Mouse (Mus musculus) liver, postnatal 0 days (tissue): ENCODE results near the gene C6. TPM values are rescaled to one million over a fixed set of nuclear protein-coding genes. Genes with fewer than 3 reads are reported as not detected.

Experiments
- ATAC-seq: fragments of 200-750 bp; cut with Nextera tagmentation; 2 replicates; pipeline ENCODE4 v1.8.0; 2017; ENCODE audit warnings: mild to moderate bottlenecking, moderate library complexity
- DNase-seq: peaks from one replicate; pipeline ENCODE4 v3.0.0-alpha.2; 2016
- H3K27ac ChIP-seq: fragments of 300-500 bp; sonication (generic); 2 replicates; pipeline ENCODE4 v1.5.1; 2014; ENCODE audit warnings: antibody characterized with exemption, moderate library complexity, mild to moderate bottlenecking, low read depth
- H3K27me3 ChIP-seq: fragments of 300-500 bp; sonication (generic); 2 replicates; pipeline ENCODE4 v1.6.1; 2014; ENCODE audit warnings: low read length, control low read depth, mixed read lengths; ENCODE audit not compliant: insufficient read depth
- H3K36me3 ChIP-seq: fragments of 300-500 bp; sonication (generic); replicated peaks from 2 replicates; pipeline ENCODE4 v1.6.1; 2014; ENCODE audit warnings: mild to moderate bottlenecking, control low read depth, low read length, moderate library complexity, mixed read lengths; ENCODE audit not compliant: insufficient read depth
- H3K4me1 ChIP-seq: fragments of 300-500 bp; sonication (generic); 2 replicates; pipeline ENCODE4 v1.6.1; 2014; ENCODE audit warnings: antibody characterized with exemption, mild to moderate bottlenecking, control low read depth; ENCODE audit not compliant: insufficient read depth
- H3K4me2 ChIP-seq: fragments of 300-500 bp; sonication (generic); 2 replicates; pipeline ENCODE4 v1.6.1; 2014; ENCODE audit warnings: low read depth, mild to moderate bottlenecking, low read length, moderate library complexity, mixed read lengths
- H3K4me3 ChIP-seq: fragments of 300-500 bp; sonication (generic); 2 replicates; pipeline ENCODE4 v1.5.1; 2014; ENCODE audit warnings: low read depth, low read length
- H3K9ac ChIP-seq: fragments of 300-500 bp; sonication (generic); replicated peaks from 2 replicates; pipeline ENCODE4 v1.6.1; 2014; ENCODE audit warnings: mild to moderate bottlenecking, moderate library complexity
- H3K9me3 ChIP-seq: fragments of 300-500 bp; sonication (generic); 2 replicates; pipeline ENCODE4 v1.6.1; 2016; ENCODE audit warnings: mild to moderate bottlenecking, control low read depth, low read length, mixed read lengths
- CTCF ChIP-seq: sonication (generic); IDR thresholded peaks from 2 replicates; pipeline ENCODE4 v1.5.1; 2016; ENCODE audit warnings: antibody characterized with exemption, low read depth
- EP300 ChIP-seq: IDR thresholded peaks from 2 replicates; pipeline ENCODE4 v1.6.1; 2016; ENCODE audit warnings: antibody characterized with exemption, low read depth, mild to moderate bottlenecking
- WGBS: fragments of 180-500 bp; shearing (Covaris S2); extraction: QIAGEN DNeasy Blood & Tissue Kit; methylation state at CpG from one replicate; pipeline ENCODE4 v1.1.7; 2014; ENCODE audit not compliant: insufficient replicate concordance; 5-methylcytosine and 5-hydroxymethylcytosine counted together
- polyA plus RNA-seq: library from polyadenylated mRNA; unstranded; fragments of >200 nt; fragmentation: Nextera tagmentation; extraction: Ambion mirVana; gene quantifications from 2 replicates; pipeline ENCODE4 v1.2.1, GENCODE M21; 2015

The C6 gene
- 4.1 and 5.6 TPM in 2 replicates for polyA plus RNA-seq

DNA sequence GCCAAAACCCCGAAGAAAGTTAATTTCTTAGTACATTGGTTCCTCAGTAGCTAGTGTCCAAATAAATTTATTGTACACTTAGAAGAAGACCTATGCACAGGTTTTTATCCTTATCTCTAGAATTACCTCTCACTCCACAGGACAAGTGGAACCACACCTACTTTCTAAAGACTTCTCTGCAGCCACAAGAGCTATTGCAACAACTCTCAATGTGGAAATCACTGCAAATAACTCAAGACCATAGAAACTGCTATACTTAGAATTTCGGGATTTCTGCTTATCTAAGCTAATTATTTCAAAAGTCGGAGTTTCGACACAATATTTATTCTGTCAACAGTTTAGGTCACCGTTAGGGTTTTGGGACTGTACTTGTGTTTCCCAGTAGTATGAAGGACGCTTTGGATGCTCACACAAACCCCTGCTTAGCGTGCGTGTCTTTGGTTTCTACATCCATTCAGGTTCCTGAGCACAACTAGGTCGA lies at the start of gene C6:
Gene C6 (plus strand): TSS at position 346 of the 481 bp plus-strand sequence.
- peak; percentile 23; the same call in 1 of the 2 replicates for ATAC-seq
- Histone ChIP-seq H3K4me2 (no peak within 1 kb of the TSS), H3K9ac (no peak within 1 kb of the TSS), H3K27me3 (no peaks in the 10 kb centered on the region), H3K9me3 (no peaks in the 10 kb centered on the region), H3K27ac (0 out of 2 replicates have a peak within 1 kb of the TSS, but pooled peaks have one; percentile 16), H3K36me3 (no peaks in the 10 kb centered on the region), H3K4me3 (no peak within 1 kb of the TSS), H3K4me1 (no peaks in the 10 kb centered on the region)
- no peak for DNase-seq
- no peak for TF ChIP-seq EP300
- no peak for TF ChIP-seq CTCF
- WGBS: 63% methylated on average over 9 of the region's 9 CpGs

DNA sequence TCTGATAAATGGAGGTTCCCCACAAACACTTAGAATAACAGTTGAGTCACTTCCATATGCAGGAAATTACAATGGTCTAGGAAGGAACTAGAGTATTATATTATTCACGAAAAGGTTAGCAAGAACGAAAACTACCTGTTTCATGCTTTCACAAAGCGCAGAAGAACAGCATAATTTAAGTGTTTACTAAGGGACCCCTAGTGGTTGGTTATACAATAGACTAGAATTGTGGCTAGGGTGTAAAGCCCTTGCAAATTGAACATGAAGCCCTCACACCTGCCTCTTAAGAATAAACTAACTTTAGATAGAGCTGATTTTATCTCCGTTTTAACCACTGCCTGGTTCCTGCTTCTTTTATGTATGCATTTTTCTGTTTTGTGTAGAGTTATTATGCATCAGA lies 29.4 kb upstream of the C6 start:
- H3K9me3 ChIP-seq: no peaks in the 10 kb centered on the region; the same call in 1 of the 2 replicates
- H3K36me3 ChIP-seq: no peaks in the 10 kb centered on the region
- H3K4me3 ChIP-seq: no peak overlapping the region
- H3K27me3 ChIP-seq: no peaks in the 10 kb centered on the region
- no peaks in the 10 kb centered on the region for H3K4me1 ChIP-seq
- TF ChIP-seq EP300: no peak
- no peak for TF ChIP-seq CTCF
- H3K4me2 ChIP-seq: no peak overlapping the region
- no peak overlapping the region for H3K27ac ChIP-seq
- WGBS: 72% methylated on average over 4 of the region's 4 CpGs
- H3K9ac ChIP-seq: no peak overlapping the region
- DNase-seq (no peak), ATAC-seq (no peak)

DNA sequence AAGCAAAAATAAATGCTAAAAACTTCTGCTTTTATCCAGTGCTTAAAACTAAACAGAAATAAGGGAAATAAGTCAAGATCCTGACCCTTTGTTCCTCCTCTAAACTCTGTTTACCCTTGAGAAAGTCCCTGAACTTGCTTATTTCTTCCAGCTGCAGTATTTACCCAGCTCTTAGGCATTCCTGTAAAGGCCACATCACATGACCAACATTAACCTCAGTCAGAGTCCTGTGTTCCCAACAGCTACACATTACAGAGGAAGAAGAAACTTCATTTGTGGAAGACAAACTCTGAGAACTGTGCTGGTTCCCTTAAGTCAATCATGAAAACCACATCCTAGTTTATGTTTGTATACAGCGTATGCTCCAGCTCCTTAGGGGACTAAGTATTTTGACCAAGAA lies 7.2 kb downstream of the C6 start:
- no peak for DNase-seq
- Histone ChIP-seq H3K4me2 (no peak overlapping the region), H3K9ac (no peak overlapping the region), H3K4me1 (no peaks in the 10 kb centered on the region), H3K9me3 (no peaks in the 10 kb centered on the region), H3K27ac (no peak overlapping the region), H3K36me3 (no peaks in the 10 kb centered on the region), H3K4me3 (no peak overlapping the region), H3K27me3 (no peaks in the 10 kb centered on the region)
- peak; percentile 55; the same call in 1 of the 2 replicates for ATAC-seq
- WGBS: 65% methylated on average over 1 of the region's 1 CpGs
- TF ChIP-seq CTCF (no peak), EP300 (no peak)

DNA sequence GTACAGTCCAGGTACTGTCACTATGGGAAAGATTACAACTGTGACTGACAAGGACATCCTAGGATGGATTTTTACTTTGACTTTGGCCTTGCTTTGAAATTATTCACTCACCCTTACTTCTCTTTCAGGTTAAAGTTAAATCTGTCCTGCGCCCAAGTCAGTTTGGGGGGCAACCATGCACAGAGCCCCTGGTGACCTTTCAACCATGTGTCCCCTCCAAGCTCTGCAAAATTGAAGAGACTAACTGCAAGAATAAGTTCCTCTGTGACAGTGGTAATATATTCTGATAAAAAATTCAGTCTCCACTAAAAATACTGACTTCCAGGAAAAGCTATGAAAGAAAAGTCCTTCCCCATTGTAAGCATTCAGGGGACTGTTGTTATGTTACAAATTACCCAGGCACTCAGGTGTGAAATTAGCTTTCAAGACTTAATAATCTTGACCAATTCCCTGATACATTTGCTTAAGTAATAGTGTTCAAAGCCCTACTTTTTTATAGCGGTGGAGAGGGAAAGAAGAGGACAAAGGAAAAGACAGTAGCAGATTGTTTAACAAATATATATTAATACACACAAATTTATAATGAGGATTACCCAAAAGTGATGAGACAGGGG lies 8.1 kb downstream of the C6 start:
- Histone ChIP-seq H3K9me3 (no peaks in the 10 kb centered on the region), H3K4me3 (no peak overlapping the region), H3K4me2 (no peak overlapping the region), H3K27ac (no peak overlapping the region), H3K4me1 (no peaks in the 10 kb centered on the region), H3K36me3 (no peaks in the 10 kb centered on the region), H3K9ac (no peak overlapping the region), H3K27me3 (no peaks in the 10 kb centered on the region)
- WGBS: 74% methylated on average over 2 of the region's 2 CpGs
- DNase-seq: no peak
- ATAC-seq: no peak
- TF ChIP-seq EP300 (no peak), CTCF (no peak)

DNA sequence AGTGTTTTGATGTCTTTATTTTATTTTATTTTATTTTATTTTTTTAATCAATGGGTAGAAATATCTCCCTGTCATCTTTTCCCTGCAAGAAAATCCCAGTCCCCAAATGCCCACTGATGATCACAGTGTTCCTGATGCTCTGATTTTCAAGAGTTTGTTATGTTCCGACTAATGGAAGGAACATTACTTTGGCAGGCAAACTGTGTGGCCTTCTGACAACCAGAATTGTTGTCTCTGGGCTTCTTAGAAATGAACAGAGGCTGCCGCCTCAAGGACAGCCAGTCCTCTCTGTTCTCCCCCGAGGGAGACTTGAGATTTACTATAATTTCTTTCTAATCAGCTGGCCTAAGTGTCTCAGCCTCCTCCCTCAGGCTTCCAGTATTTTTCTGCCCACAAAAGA lies 20.7 kb downstream of the C6 start:
- WGBS: 75% methylated on average over 3 of the region's 3 CpGs
- Histone ChIP-seq H3K9ac (no peak overlapping the region), H3K27me3 (no peaks in the 10 kb centered on the region), H3K4me3 (no peak overlapping the region), H3K4me1 (no peaks in the 10 kb centered on the region), H3K36me3 (no peaks in the 10 kb centered on the region), H3K4me2 (no peak overlapping the region), H3K9me3 (no peaks in the 10 kb centered on the region), H3K27ac (no peak overlapping the region)
- DNase-seq (no peak), ATAC-seq (no peak)
- TF ChIP-seq CTCF: no peak
- no peak for TF ChIP-seq EP300

DNA sequence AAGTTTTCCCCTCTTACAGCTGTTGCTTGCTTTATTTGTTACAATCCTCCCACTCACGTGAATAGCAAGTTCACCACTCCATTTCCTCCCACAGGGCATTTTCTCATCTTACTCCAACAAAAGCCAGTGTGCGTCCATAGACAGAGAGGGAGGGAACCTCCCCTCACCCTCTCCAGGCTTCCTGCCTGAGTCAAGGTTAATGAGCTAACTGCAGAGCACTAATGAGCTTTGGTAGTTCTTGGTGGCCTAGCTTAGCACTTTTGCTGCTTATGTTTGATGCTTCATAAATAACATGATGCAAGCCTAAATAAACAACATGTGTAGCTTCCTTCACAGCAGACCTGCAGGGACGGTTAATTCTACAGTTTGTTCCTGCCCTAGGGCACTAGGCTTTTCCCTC lies 63.4 kb downstream of the C6 start:
- Histone ChIP-seq H3K4me3 (no peak overlapping the region), H3K27ac (no peak overlapping the region), H3K4me1 (no peaks in the 10 kb centered on the region), H3K4me2 (no peak overlapping the region), H3K9ac (no peak overlapping the region), H3K9me3 (no peaks in the 10 kb centered on the region), H3K27me3 (no peaks in the 10 kb centered on the region), H3K36me3 (no peaks in the 10 kb centered on the region)
- ATAC-seq: no peak
- 46% methylated on average over 3 of the region's 3 CpGs for WGBS
- no peak for DNase-seq
- TF ChIP-seq EP300 (no peak), CTCF (no peak)

DNA sequence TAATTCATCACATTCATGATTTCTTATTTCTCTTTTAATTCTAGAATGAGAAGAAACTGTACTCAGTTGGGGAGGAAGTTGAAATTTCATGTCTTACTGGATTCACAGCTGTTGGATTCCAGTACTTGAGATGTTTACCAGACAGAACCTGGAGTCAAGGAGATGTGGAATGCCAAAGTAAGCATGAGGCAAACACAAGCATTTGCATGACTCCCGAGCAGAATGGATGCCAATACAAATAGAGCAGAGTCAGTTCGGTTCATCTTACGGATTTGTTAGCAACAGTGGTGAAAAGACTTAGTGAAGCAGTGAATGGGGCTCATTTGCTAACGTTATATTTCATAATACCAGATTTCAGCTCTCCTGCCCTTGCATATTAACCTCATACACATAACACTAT lies 69.9 kb downstream of the C6 start:
- 58% methylated on average over 4 of the region's 4 CpGs for WGBS
- DNase-seq: no peak
- Histone ChIP-seq H3K9ac (no peak overlapping the region), H3K9me3 (no peaks in the 10 kb centered on the region), H3K4me3 (no peak overlapping the region), H3K4me2 (no peak overlapping the region), H3K4me1 (no peaks in the 10 kb centered on the region), H3K36me3 (no peaks in the 10 kb centered on the region), H3K27me3 (no peaks in the 10 kb centered on the region), H3K27ac (no peak overlapping the region)
- TF ChIP-seq CTCF: no peak
- no peak for TF ChIP-seq EP300
- no peak for ATAC-seq
